Mouse (Mus musculus): ENCODE results near the gene Tmem26.

DNA sequence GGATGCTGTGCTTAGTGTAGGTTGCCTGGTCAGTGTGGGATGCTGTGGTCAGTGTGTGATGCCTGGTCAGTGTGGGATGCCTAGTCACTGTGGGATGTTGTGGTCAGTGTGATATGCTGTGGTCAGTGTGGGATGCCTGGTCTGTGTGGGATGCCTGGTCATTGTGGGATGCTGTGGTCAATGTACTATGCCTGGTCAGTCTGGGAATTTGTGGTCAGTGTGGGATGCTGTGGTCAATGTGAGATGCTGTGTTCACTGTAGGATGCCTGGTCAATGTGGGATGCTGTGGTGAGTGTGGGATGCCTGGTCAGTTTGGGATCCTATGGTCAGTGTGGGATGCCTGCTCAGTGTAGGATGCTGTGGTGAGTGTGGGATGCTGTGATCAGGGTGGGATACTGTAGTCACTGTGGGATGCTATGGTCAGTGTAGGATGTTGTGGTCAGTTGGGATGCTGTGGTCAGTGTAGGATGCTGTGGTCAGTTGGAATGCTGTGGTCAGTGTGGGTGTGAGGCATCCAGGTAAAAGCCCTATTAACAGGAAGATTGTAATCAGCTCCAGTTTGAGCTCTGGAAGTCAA is 27.6 kb upstream of the Tmem26 start:
- no peak for TF ChIP-seq POLR2A (IDR thresholded peaks at IDR 0.05; ENCODE audit: insufficient read depth, low read depth, low read length)
- no peak for TF ChIP-seq CTCF (IDR thresholded peaks at IDR 0.05; ENCODE audit: insufficient read depth, low read depth, low read length)
